Mouse (Mus musculus): ENCODE measurements at regions not wholly inside any gene's neighbourhood (a gene's known extent, or its start where the extent isn't known, plus 50 kb on each side); places are given as distances from the start of the nearest gene placed in this dataset.

DNA sequence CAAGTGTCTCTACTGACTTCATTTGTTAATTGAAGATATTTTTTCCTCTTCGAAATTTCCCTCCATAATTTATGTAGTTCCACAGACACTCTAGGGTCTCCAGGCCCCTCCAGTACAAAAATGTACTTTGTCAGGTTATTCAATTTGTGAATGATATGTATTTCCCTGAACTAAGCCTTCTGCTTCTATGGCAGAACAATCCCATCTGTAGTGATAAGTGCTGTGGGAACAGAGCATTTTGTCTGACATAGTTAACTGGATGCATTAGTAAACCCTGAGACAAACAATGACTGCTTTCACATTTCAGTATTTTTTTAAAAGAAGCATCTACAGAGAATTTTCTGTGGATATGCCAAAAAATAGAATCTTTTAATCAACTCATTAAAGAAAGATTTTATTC lies 154.1 kb upstream of the Hs3st1 start:
- TF ChIP-seq CTCF (IDR thresholded peaks at IDR 0.05; ENCODE audit: low read depth), result no peak
- TF ChIP-seq EP300 (IDR thresholded peaks at IDR 0.05; ENCODE audit: low read depth), result no peak

Data from liver, postnatal 0 days (tissue).